Mouse (Mus musculus): ENCODE results near the gene Dcbld1.

DNA sequence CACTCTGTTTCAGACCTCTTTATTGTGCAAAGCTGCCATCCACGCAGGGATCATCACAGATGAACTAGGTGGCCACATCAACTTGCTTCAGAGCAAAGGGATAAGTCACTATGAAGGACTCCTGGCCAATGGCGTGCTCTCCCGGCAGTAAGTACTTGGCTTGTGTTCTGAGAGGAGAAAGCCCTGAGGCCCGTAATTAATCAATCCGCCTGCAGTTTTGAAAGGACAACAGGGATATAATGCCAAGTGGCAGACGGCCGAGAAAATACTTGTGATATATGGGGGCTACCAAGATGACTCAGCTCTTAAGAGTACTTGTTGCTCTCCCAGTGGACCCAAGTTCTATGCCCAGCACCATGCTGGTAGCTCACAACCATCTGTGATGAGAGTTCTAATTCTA is 71.2 kb downstream of the Dcbld1 start:
- TF ChIP-seq EP300 (IDR thresholded peaks at IDR 0.05; ENCODE audit: low read depth) (no peak), CTCF (IDR thresholded peaks at IDR 0.05; ENCODE audit: low read depth) (no peak)
